Mouse (Mus musculus): Measurements from ENCODE around the gene Frem2. TPM values are rescaled to one million over a fixed set of nuclear protein-coding genes. Genes with fewer than 3 reads are reported as not detected.

The Frem2 gene
- polyA plus RNA-seq, 1 experiment from 2014 or later = 4.6 TPM

- Histone ChIP-seq H3K4me3 (peak overlapping the region; percentile 21), H3K9ac (no peak overlapping the region)
- WGBS = 17% methylated on average over 21 of the region's 21 CpGs
These were observed 131.4 kb downstream of the Frem2 start for GRCm38 (mm10) chr3:53525737-53526136.

GRCm38 (mm10) chr3:53522794-53523193 lies 134.4 kb downstream of the Frem2 start:
- Histone ChIP-seq H3K27me3 (no peaks in the 10 kb centered on the region), H3K4me2 (replicated peaks) (no peak overlapping the region), H3K36me3 (no peaks in the 10 kb centered on the region), H3K27ac (no peak overlapping the region), H3K4me1 (no peaks in the 10 kb centered on the region), H3K4me3 (no peak overlapping the region), H3K9me3 (replicated peaks) (no peaks in the 10 kb centered on the region), H3K9ac (no peak overlapping the region)
- WGBS = 84% methylated on average over 10 of the region's 10 CpGs
- no peak for ATAC-seq (ENCODE audit: low FRiP score)

More at GRCm38 (mm10) chr3:53525737-53526136, 131.4 kb downstream of the Frem2 start:
- no peak overlapping the region for H3K27ac ChIP-seq
- ATAC-seq (ENCODE audit: low FRiP score) = no peak
- peak overlapping the region; percentile 56 for H3K4me2 ChIP-seq (replicated peaks)
- H3K4me1 ChIP-seq = no peaks in the 10 kb centered on the region
- no peaks in the 10 kb centered on the region for H3K36me3 ChIP-seq
- H3K27me3 ChIP-seq = no peaks in the 10 kb centered on the region
- no peaks in the 10 kb centered on the region for H3K9me3 ChIP-seq (replicated peaks)

- ATAC-seq (ENCODE audit: low FRiP score) = no peak
- Histone ChIP-seq H3K36me3 (no peaks in the 10 kb centered on the region), H3K27ac (no peak overlapping the region), H3K4me2 (replicated peaks) (no peak overlapping the region), H3K27me3 (no peaks in the 10 kb centered on the region), H3K4me1 (no peaks in the 10 kb centered on the region), H3K9ac (no peak overlapping the region), H3K9me3 (replicated peaks) (no peaks in the 10 kb centered on the region), H3K4me3 (no peak overlapping the region)
- 81% methylated on average over 4 of the region's 4 CpGs for WGBS
These were observed 142.7 kb downstream of the Frem2 start for GRCm38 (mm10) chr3:53514221-53515065.

GRCm38 (mm10) chr3:53513096-53513495 lies 144.1 kb downstream of the Frem2 start:
- H3K36me3 ChIP-seq = no peaks in the 10 kb centered on the region
- no peaks in the 10 kb centered on the region for H3K9me3 ChIP-seq (replicated peaks)
- ATAC-seq (ENCODE audit: low FRiP score) = no peak
- no peak overlapping the region for H3K27ac ChIP-seq
- no peaks in the 10 kb centered on the region for H3K4me1 ChIP-seq
- no peak overlapping the region for H3K4me2 ChIP-seq (replicated peaks)
- no peak overlapping the region for H3K9ac ChIP-seq
- WGBS = 73% methylated on average over 5 of the region's 5 CpGs
- H3K27me3 ChIP-seq = no peaks in the 10 kb centered on the region
- H3K4me3 ChIP-seq = no peak overlapping the region

- Histone ChIP-seq H3K9me3 (replicated peaks) (no peaks in the 10 kb centered on the region), H3K4me2 (replicated peaks) (no peak overlapping the region), H3K36me3 (no peaks in the 10 kb centered on the region), H3K27me3 (no peaks in the 10 kb centered on the region), H3K9ac (no peak overlapping the region), H3K4me3 (no peak overlapping the region), H3K27ac (no peak overlapping the region), H3K4me1 (no peaks in the 10 kb centered on the region)
- 72% methylated on average over 6 of the region's 6 CpGs for whole genome bisulfite sequencing
- ATAC-seq (ENCODE audit: low FRiP score) = no peak
These were observed 154.7 kb downstream of the Frem2 start for GRCm38 (mm10) chr3:53502428-53502827.

- ATAC-seq (ENCODE audit: low FRiP score) = no peak
- H3K27me3 ChIP-seq = no peaks in the 10 kb centered on the region
- 88% methylated on average over 6 of the region's 6 CpGs for WGBS
- H3K4me3 ChIP-seq = no peak overlapping the region
- no peaks in the 10 kb centered on the region for H3K36me3 ChIP-seq
- H3K9ac ChIP-seq = no peak overlapping the region
- H3K27ac ChIP-seq = no peak overlapping the region
- no peaks in the 10 kb centered on the region for H3K4me1 ChIP-seq
- no peaks in the 10 kb centered on the region for H3K9me3 ChIP-seq (replicated peaks)
- no peak overlapping the region for H3K4me2 ChIP-seq (replicated peaks)
These were observed 158.7 kb downstream of the Frem2 start for GRCm38 (mm10) chr3:53498351-53498905.

- H3K27me3 ChIP-seq = no peaks in the 10 kb centered on the region
- H3K36me3 ChIP-seq = no peaks in the 10 kb centered on the region
- no peak within 1 kb of the TSS for H3K4me3 ChIP-seq
- no peak for ATAC-seq (ENCODE audit: low FRiP score)
- no peak within 1 kb of the TSS for H3K27ac ChIP-seq
- no peaks in the 10 kb centered on the region for H3K9me3 ChIP-seq (replicated peaks)
- no peak within 1 kb of the TSS for H3K9ac ChIP-seq
- 78% methylated on average over 6 of the region's 6 CpGs for WGBS
- H3K4me2 ChIP-seq (replicated peaks) = no peak within 1 kb of the TSS
- H3K4me1 ChIP-seq = 0 out of 2 replicates have a peak, but pooled peaks cover 2% of the 10 kb centered on the region
These were observed 168.8 kb downstream of the Frem2 start, which contains the start of gene Stoml3 for GRCm38 (mm10) chr3:53488353-53488752. Gene Stoml3 (plus strand): TSS chr3:53488653.

GRCm38 (mm10) chr3:53486996-53487576 lies 170.1 kb downstream of the Frem2 start:
- no peaks in the 10 kb centered on the region for H3K9me3 ChIP-seq (replicated peaks)
- H3K36me3 ChIP-seq = peaks cover 7% of the 10 kb centered on the region
- no peaks in the 10 kb centered on the region for H3K27me3 ChIP-seq
- H3K4me3 ChIP-seq = no peak overlapping the region
- no peak for ATAC-seq (ENCODE audit: low FRiP score)
- WGBS = 79% methylated on average over 9 of the region's 9 CpGs
- 0 out of 2 replicates have a peak, but pooled peaks cover 2% of the 10 kb centered on the region for H3K4me1 ChIP-seq
- H3K4me2 ChIP-seq (replicated peaks) = no peak overlapping the region
- no peak overlapping the region for H3K27ac ChIP-seq
- H3K9ac ChIP-seq = no peak overlapping the region

GRCm38 (mm10) chr3:53486561-53486960 lies 170.6 kb downstream of the Frem2 start:
- no peak for ATAC-seq (ENCODE audit: low FRiP score)
- Histone ChIP-seq H3K36me3 (peaks cover 11% of the 10 kb centered on the region), H3K4me1 (0 out of 2 replicates have a peak, but pooled peaks cover 2% of the 10 kb centered on the region), H3K9ac (no peak overlapping the region), H3K4me3 (no peak overlapping the region), H3K27ac (no peak overlapping the region), H3K27me3 (no peaks in the 10 kb centered on the region), H3K4me2 (replicated peaks) (no peak overlapping the region), H3K9me3 (replicated peaks) (no peaks in the 10 kb centered on the region)
- 77% methylated on average over 10 of the region's 10 CpGs for WGBS

- ATAC-seq (ENCODE audit: low FRiP score) = no peak
These were observed 173.6 kb downstream of the Frem2 start for GRCm38 (mm10) chr3:53483414-53484059.

GRCm38 (mm10) chr3:53478419-53479046 lies 178.6 kb downstream of the Frem2 start:
- H3K9ac ChIP-seq = no peak overlapping the region
- no peaks in the 10 kb centered on the region for H3K9me3 ChIP-seq (replicated peaks)
- H3K4me2 ChIP-seq (replicated peaks) = no peak overlapping the region
- H3K36me3 ChIP-seq = peaks cover 84% of the 10 kb centered on the region
- ATAC-seq (ENCODE audit: low FRiP score) = no peak; the same call in 1 of the 2 replicates
- H3K4me3 ChIP-seq = no peak overlapping the region
- 94% methylated on average over 30 of the region's 30 CpGs for WGBS
- H3K4me1 ChIP-seq = no peaks in the 10 kb centered on the region
- H3K27ac ChIP-seq = no peak overlapping the region
- H3K27me3 ChIP-seq = no peaks in the 10 kb centered on the region

More at GRCm38 (mm10) chr3:53483414-53484059, 173.6 kb downstream of the Frem2 start:
- Histone ChIP-seq H3K27me3 (no peaks in the 10 kb centered on the region), H3K4me2 (replicated peaks) (no peak overlapping the region), H3K4me1 (0 out of 2 replicates have a peak, but pooled peaks cover 2% of the 10 kb centered on the region), H3K36me3 (peaks cover 37% of the 10 kb centered on the region), H3K9me3 (replicated peaks) (no peaks in the 10 kb centered on the region), H3K9ac (no peak overlapping the region), H3K4me3 (no peak overlapping the region), H3K27ac (no peak overlapping the region)
- 85% methylated on average over 8 of the region's 8 CpGs for WGBS

GRCm38 (mm10) chr3:53477468-53477867 lies 179.7 kb downstream of the Frem2 start:
- no peak overlapping the region for H3K4me3 ChIP-seq
- no peak overlapping the region for H3K9ac ChIP-seq
- peaks cover 92% of the 10 kb centered on the region for H3K36me3 ChIP-seq
- ATAC-seq (ENCODE audit: low FRiP score) = no peak
- no peaks in the 10 kb centered on the region for H3K4me1 ChIP-seq
- no peak overlapping the region for H3K4me2 ChIP-seq (replicated peaks)
- H3K9me3 ChIP-seq (replicated peaks) = no peaks in the 10 kb centered on the region
- WGBS = 92% methylated on average over 17 of the region's 17 CpGs
- no peaks in the 10 kb centered on the region for H3K27me3 ChIP-seq
- no peak overlapping the region for H3K27ac ChIP-seq

Data from hindbrain, embryonic 12.5 days (tissue).